Mouse (Mus musculus) stomach, postnatal 0 days (tissue): ENCODE data around the gene Kcnn4.

ENCODE experiments used
- CTCF ChIP-seq: IDR thresholded peaks from 2 replicates; pipeline ENCODE4 v1.5.1; 2016; ENCODE audit warnings: antibody characterized with exemption, low read depth, mild to moderate bottlenecking, moderate library complexity
- EP300 ChIP-seq: optimal IDR thresholded peaks from 2 replicates; pipeline ENCODE3; 2016; ENCODE audit warnings: antibody characterized with exemption

- no peak for TF ChIP-seq EP300
- TF ChIP-seq CTCF: no peak
Measured at GRCm38 (mm10) chr7:24428725-24429124, 58.7 kb downstream of the Kcnn4 start.
